Mouse (Mus musculus): ENCODE results near the gene Hltf. TPM values are rescaled to one million over a fixed set of nuclear protein-coding genes. Genes with fewer than 3 reads are reported as not detected.

The Hltf gene
- polyA plus RNA-seq, 1 experiment from 2014 or later, result 23.3 TPM

DNA sequence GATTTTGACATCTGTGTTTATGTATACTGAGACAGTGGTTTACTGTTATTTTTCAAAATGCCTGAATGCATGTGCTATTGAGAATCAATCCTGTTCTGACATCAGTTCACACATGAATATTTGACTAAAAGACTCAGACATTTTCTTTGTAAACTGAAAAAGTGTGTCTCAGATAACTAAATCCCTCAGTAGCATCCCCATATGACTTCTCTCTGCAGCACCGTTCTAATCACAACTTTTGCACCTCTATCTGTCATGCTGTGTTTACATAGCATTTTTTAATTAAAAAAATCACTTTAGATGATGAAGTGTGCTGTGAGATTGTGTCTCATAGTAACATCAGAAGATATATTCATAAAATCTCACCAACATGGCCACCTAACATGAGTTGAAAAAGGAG, 109.9 kb downstream of the Hltf start:
- Histone ChIP-seq H3K9me3 (ENCODE audit: control insufficient read depth, low read depth, low read length) (no peaks in the 10 kb centered on the region), H3K27ac (ENCODE audit: low read length) (no peak overlapping the region), H3K36me3 (ENCODE audit: control insufficient read depth, insufficient read depth, low read length) (no peaks in the 10 kb centered on the region), H3K4me2 (replicated peaks; ENCODE audit: low read depth, low read length) (no peak overlapping the region), H3K4me3 (ENCODE audit: low read depth, low read length) (no peak overlapping the region), H3K9ac (replicated peaks; ENCODE audit: low read depth, low read length) (no peak overlapping the region), H3K4me1 (ENCODE audit: control insufficient read depth, insufficient read depth, low read length) (no peaks in the 10 kb centered on the region), H3K27me3 (ENCODE audit: control insufficient read depth, insufficient read depth, low read length) (no peaks in the 10 kb centered on the region)
- ATAC-seq (ENCODE audit: insufficient number of reproducible peaks, insufficient read depth, low FRiP score, low read depth), result no peak
- WGBS, result 41% methylated on average over 1 of the region's 1 CpGs

Other genes with a start within 250 kb of the Hltf start
- gene Cp, start 100.8 kb upstream of the Hltf start, polyA plus RNA-seq (2014; fragmentation: Nextera tagmentation; extraction: Ambion mirVana), result 0.28 and 0.84 TPM in 2 replicates
- gene Hps3, start 22.5 kb upstream of the Hltf start, polyA plus RNA-seq (2014; fragmentation: Nextera tagmentation; extraction: Ambion mirVana), result 10.7 and 11.6 TPM in 2 replicates
- 68.4 and 71.0 TPM in 2 replicates for gene Gyg, start 97.5 kb downstream of the Hltf start, polyA plus RNA-seq (2014; fragmentation: Nextera tagmentation; extraction: Ambion mirVana)
- 3.0 and 5.3 TPM in 2 replicates for gene Cpa3, start 184.4 kb downstream of the Hltf start, polyA plus RNA-seq (2014; fragmentation: Nextera tagmentation; extraction: Ambion mirVana)
- gene Cpb1, start 217.9 kb downstream of the Hltf start, polyA plus RNA-seq (2014; fragmentation: Nextera tagmentation; extraction: Ambion mirVana), result 5.2 and 5.7 TPM in 2 replicates

Data from stomach, embryonic 14.5 days (tissue).